Mouse (Mus musculus): ENCODE data around the gene Aspn. TPM values are rescaled to one million over a fixed set of nuclear protein-coding genes. Genes with fewer than 3 reads are reported as not detected.
"Not testable (repeated sequence)": the region's sequence is repeated elsewhere in the genome, so short reads cannot be mapped to it uniquely, and the experiment has no call there.

The Aspn gene
- total RNA-seq, 2 experiments from 2014 or later = 21.3 to 29.7 TPM

GRCm38 (mm10) chr13:49581541-49582530 lies 37.6 kb downstream of the Aspn start, which contains the start of gene Omd:
Omd (plus strand) TSS chr13:49582462.
- intact Hi-C loops (cut with DNase I) = loop anchor here (5.0 kb wide), 1 partner anchor 60 kb away; no protein-coding TSS in a partner anchor
- DNase-seq = no peak

- DNase-seq = no peak
- intact Hi-C loops (cut with DNase I) = loop anchor here (5.0 kb wide), 1 partner anchor 58 kb away; no protein-coding TSS in a partner anchor
Measured at GRCm38 (mm10) chr13:49583859-49584258, 39.6 kb downstream of the Aspn start.

- peak in 1 of 2 experiments; percentile 27 for DNase-seq
- intact Hi-C loops (cut with DNase I) = loop anchor here (5.0 kb wide), 1 partner anchor 58 kb away; no protein-coding TSS in a partner anchor
Measured at GRCm38 (mm10) chr13:49584307-49585005, 40.2 kb downstream of the Aspn start.

GRCm38 (mm10) chr13:49586062-49586461 lies 41.8 kb downstream of the Aspn start:
- intact Hi-C loops (cut with DNase I) = no loop called here
- DNase-seq = no peak

GRCm38 (mm10) chr13:49602541-49602940 lies 58.3 kb downstream of the Aspn start:
- DNase-seq; intact Hi-C loops (cut with DNase I): not testable (repeated sequence)

GRCm38 (mm10) chr13:49603603-49604002 lies 59.4 kb downstream of the Aspn start:
- intact Hi-C loops (cut with DNase I) = no loop called here
- DNase-seq = no peak

GRCm38 (mm10) chr13:49607714-49608113 lies 63.5 kb downstream of the Aspn start, which contains the start of gene Ogn:
Ogn (plus strand) TSS chr13:49608046.
- peak; percentile 18 to 50 for DNase-seq
- intact Hi-C loops (cut with DNase I) = no loop called here

GRCm38 (mm10) chr13:49608589-49609322 lies 64.5 kb downstream of the Aspn start:
- DNase-seq = peak in 1 of 2 experiments; percentile 31
- intact Hi-C loops (cut with DNase I) = no loop called here

GRCm38 (mm10) chr13:49617021-49617420 lies 72.8 kb downstream of the Aspn start:
- intact Hi-C loops (cut with DNase I) = no loop called here

More at GRCm38 (mm10) chr13:49617021-49617420, 72.8 kb downstream of the Aspn start:
- no peak for DNase-seq

Other genes with a start within 250 kb of the Aspn start
- 1 to 10 TPM in 1 of 2 experiments, under 1 TPM in 1; 0.64 to 1.2 TPM for gene Fgd3, start 224.1 kb upstream of the Aspn start, total RNA-seq (2021)
- gene Bicd2, start 202.9 kb upstream of the Aspn start, total RNA-seq (2021) = 10 to 100 TPM; 73.4 to 79.7 TPM
- gene Ippk, start 123.2 kb upstream of the Aspn start, total RNA-seq (2021) = 1 to 10 TPM; 6.5 TPM
- gene Tes3-ps, start 51.1 kb upstream of the Aspn start, total RNA-seq (2021) = 1 to 10 TPM; 1.1 to 1.5 TPM
- gene Ecm2, start 39.6 kb upstream of the Aspn start, total RNA-seq (2021) = 10 to 100 TPM; 14.2 to 14.5 TPM
- 1 to 10 TPM; 1.6 to 1.8 TPM for gene Omd, start 38.0 kb downstream of the Aspn start, total RNA-seq (2021)
- 10 to 100 TPM; 78.1 to 94.6 TPM for gene Ogn, start 63.6 kb downstream of the Aspn start, total RNA-seq (2021)
- 1 to 10 TPM; 1.8 to 3.1 TPM for gene Cenpp, start 108.3 kb downstream of the Aspn start, total RNA-seq (2021)
- 10 to 100 TPM; 20.6 to 21.1 TPM for gene Nol8, start 108.6 kb downstream of the Aspn start, total RNA-seq (2021)
- gene Iars, start 137.7 kb downstream of the Aspn start, total RNA-seq (2021) = 10 to 100 TPM; 68.4 to 68.7 TPM